Mouse (Mus musculus) left cerebral cortex, adult 9 months (tissue): ENCODE data around the gene Kcnh6.
"Not testable (repeated sequence)": the region's sequence is repeated elsewhere in the genome, so short reads cannot be mapped to it uniquely, and the experiment has no call there.

Source experiments
- DNase-seq, 2 experiments: peaks; one replicate each; pipeline ENCODE4 v3.0.0; 2022; ENCODE audit warnings: low spot score in 2 of 2

The Kcnh6 gene

GRCm38 (mm10) chr11:106013556-106014225, 5.8 kb downstream of the Kcnh6 start:
- peak in 1 of 2 experiments; percentile 38 for DNase-seq

- no peak for DNase-seq
Measured at GRCm38 (mm10) chr11:106016440-106016839, 8.5 kb downstream of the Kcnh6 start.

- DNase-seq = peak in 1 of 2 experiments; percentile 59
Measured at GRCm38 (mm10) chr11:106020051-106020763, 12.3 kb downstream of the Kcnh6 start.

GRCm38 (mm10) chr11:106025774-106026173, 17.9 kb downstream of the Kcnh6 start:
- no peak for DNase-seq

GRCm38 (mm10) chr11:106026465-106027151, 18.7 kb downstream of the Kcnh6 start:
- DNase-seq = peak in 1 of 2 experiments; percentile 77

- DNase-seq = no peak
Measured at GRCm38 (mm10) chr11:106027607-106028006, 19.7 kb downstream of the Kcnh6 start.

GRCm38 (mm10) chr11:106032074-106032473, 24.1 kb downstream of the Kcnh6 start:
- not testable (repeated sequence) for DNase-seq

- peak in 1 of 2 experiments; percentile 49 for DNase-seq
Measured at GRCm38 (mm10) chr11:106033491-106033919, 25.6 kb downstream of the Kcnh6 start.

- no peak for DNase-seq
Measured at GRCm38 (mm10) chr11:106034986-106035385, 27.1 kb downstream of the Kcnh6 start.

GRCm38 (mm10) chr11:106036548-106037417, 28.9 kb downstream of the Kcnh6 start, which contains the start of gene Dcaf7:
Gene Dcaf7 (plus strand): TSS chr11:106036872.
- DNase-seq = peak; percentile 96 to 100

- DNase-seq = peak; percentile 76 to 82
Measured at GRCm38 (mm10) chr11:106037418-106037751, 29.5 kb downstream of the Kcnh6 start.

GRCm38 (mm10) chr11:106044349-106044748, 36.4 kb downstream of the Kcnh6 start:
- DNase-seq = no peak

- no peak for DNase-seq
Measured at GRCm38 (mm10) chr11:106045256-106045655, 37.3 kb downstream of the Kcnh6 start.

- DNase-seq = no peak
Measured at GRCm38 (mm10) chr11:106045780-106046179, 37.9 kb downstream of the Kcnh6 start.

- DNase-seq = no peak
Measured at GRCm38 (mm10) chr11:106046584-106046983, 38.7 kb downstream of the Kcnh6 start.

GRCm38 (mm10) chr11:106053921-106054320, 46.0 kb downstream of the Kcnh6 start:
- DNase-seq = no peak

GRCm38 (mm10) chr11:106054600-106054999, 46.7 kb downstream of the Kcnh6 start:
- no peak for DNase-seq

GRCm38 (mm10) chr11:106055341-106055740, 47.4 kb downstream of the Kcnh6 start:
- no peak for DNase-seq

GRCm38 (mm10) chr11:106056819-106057491, 49.0 kb downstream of the Kcnh6 start:
- no peak for DNase-seq

- no peak for DNase-seq
Measured at GRCm38 (mm10) chr11:106058020-106058419, 50.1 kb downstream of the Kcnh6 start.

- DNase-seq = no peak
Measured at GRCm38 (mm10) chr11:106060549-106060948, 52.6 kb downstream of the Kcnh6 start.
